Mouse (Mus musculus): ENCODE measurements at regions not wholly inside any gene's neighbourhood (a gene's known extent, or its start where the extent isn't known, plus 50 kb on each side); places are given as distances from the start of the nearest gene placed in this dataset. TPM values are rescaled to one million over a fixed set of nuclear protein-coding genes. Genes with fewer than 3 reads are reported as not detected.

DNA sequence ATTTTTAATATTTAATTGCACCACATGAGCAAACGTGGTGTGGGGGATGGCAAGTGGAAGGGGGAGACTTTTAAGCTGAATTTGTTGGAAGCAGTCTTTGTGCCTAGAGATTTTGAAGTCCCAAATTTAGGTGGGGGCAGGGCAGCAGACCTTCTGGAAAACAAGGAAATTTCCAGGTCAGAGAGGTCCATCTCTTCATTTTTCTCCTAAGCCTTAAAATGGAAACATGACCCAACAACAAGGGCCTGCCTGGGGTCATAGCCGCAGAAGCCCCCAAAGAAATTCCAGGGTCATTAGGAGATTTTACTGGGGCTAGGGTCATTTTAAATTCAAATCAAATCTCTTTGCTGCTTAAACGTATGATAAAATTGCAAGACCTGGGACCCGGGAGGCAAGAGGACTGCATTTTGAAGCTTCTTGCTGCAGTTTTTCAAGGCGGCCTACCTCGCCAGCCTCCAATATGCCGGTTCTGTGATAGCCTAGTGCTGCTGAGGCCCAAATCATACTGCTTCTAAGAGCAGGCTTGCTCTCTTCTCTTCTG is 490.0 kb downstream of the Prss52 start:
- no peak for DNase-seq (ENCODE audit: low spot score in 2 of 2)

- DNase-seq (ENCODE audit: low spot score in 2 of 2), result no peak
Measured at GRCm38 (mm10) chr14:64594811-64595522, 490.9 kb downstream of the Prss52 start.

DNA sequence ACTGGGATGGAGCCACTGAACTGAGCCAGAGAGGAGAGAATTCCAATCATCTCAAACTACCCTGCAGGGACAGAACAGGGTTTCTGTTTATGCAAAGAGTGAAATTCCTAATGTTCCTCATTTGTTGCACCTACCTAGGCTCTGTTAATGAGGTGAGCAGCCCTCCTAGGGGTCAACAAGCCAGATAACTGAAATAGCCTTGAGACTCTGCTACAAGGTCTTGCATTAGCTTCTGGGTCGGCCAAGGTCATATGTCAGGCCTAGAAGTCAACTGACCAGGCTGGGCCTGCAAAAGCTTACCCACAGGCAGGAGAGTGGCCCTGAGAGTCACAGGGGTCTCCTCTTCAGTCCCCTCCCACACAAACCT is 491.4 kb downstream of the Prss52 start:
- DNase-seq (ENCODE audit: low spot score in 2 of 2), result no peak

GRCm38 (mm10) chr14:64595891-64596290 is 491.8 kb downstream of the Prss52 start:
- no peak for DNase-seq (ENCODE audit: low spot score in 2 of 2)

DNA sequence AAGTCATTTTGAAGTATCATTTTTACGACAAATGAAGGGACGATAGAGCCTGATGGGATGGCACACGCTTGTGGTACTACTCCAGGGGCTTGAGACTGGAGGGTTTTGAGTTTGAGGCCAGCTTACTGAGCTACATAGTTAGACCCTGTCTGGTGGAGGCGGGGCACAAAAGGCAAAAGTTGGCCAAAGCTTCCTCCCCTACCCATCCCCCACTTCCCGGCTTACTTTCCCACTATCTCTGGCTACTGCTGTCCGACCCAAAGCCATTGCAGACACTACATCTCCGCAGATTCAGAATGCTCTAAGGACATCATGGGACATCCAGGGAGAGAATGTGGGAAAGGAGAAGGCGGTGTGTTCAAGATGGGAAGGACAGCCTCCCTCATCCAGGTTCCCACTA is 493.1 kb downstream of the Prss52 start:
- DNase-seq (ENCODE audit: low spot score in 2 of 2), result no peak

Small RNA genes in the stretch of these regions (microRNA-seq; reads per million reads assigned to microRNA genes)
- gene Mir124a-1 (not detected), gene Mir3078 (not detected)
